Mouse (Mus musculus): ENCODE results near the gene Bcl11b.

Gene Bcl11b

GRCm38 (mm10) chr12:107949416-107949815, 54.0 kb downstream of the Bcl11b start:
- in situ Hi-C loops (cut with MboI, MseI) = no loop called here

GRCm38 (mm10) chr12:107942100-107942499, 61.3 kb downstream of the Bcl11b start:
- in situ Hi-C loops (cut with MboI, MseI) = loop anchor here in 1 of 2 experiments (5.0 kb wide), 1 partner anchor 50 kb away; no protein-coding TSS in a partner anchor

GRCm38 (mm10) chr12:107940774-107941173, 62.6 kb downstream of the Bcl11b start:
- in situ Hi-C loops (cut with MboI, MseI) = loop anchor here in 1 of 2 experiments (5.0 kb wide), 1 partner anchor 52 kb away; no protein-coding TSS in a partner anchor

- in situ Hi-C loops (cut with MboI, MseI) = loop anchor here in 1 of 2 experiments (5.0 kb wide), 1 partner anchor 792 kb away; no protein-coding TSS in a partner anchor
Measured at GRCm38 (mm10) chr12:107939177-107939576, 64.2 kb downstream of the Bcl11b start.

- in situ Hi-C loops (cut with MboI, MseI) = loop anchor here in 1 of 2 experiments (5.0 kb wide), 1 partner anchor 790 kb away; no protein-coding TSS in a partner anchor
Measured at GRCm38 (mm10) chr12:107936972-107937371, 66.4 kb downstream of the Bcl11b start.

GRCm38 (mm10) chr12:107936406-107936805, 67.0 kb downstream of the Bcl11b start:
- in situ Hi-C loops (cut with MboI, MseI) = loop anchor here in 1 of 2 experiments (5.0 kb wide), 1 partner anchor 789 kb away; no protein-coding TSS in a partner anchor

GRCm38 (mm10) chr12:107934831-107935437, 68.5 kb downstream of the Bcl11b start:
- in situ Hi-C loops (cut with MboI, MseI) = loop anchor here in 1 of 2 experiments (5.0 kb wide), 1 partner anchor 788 kb away; no protein-coding TSS in a partner anchor

GRCm38 (mm10) chr12:107932140-107932539, 71.3 kb downstream of the Bcl11b start:
- in situ Hi-C loops (cut with MboI, MseI) = no loop called here

GRCm38 (mm10) chr12:107931476-107931875, 71.9 kb downstream of the Bcl11b start:
- in situ Hi-C loops (cut with MboI, MseI) = no loop called here

GRCm38 (mm10) chr12:107930611-107931350, 72.6 kb downstream of the Bcl11b start:
- in situ Hi-C loops (cut with MboI, MseI) = no loop called here

GRCm38 (mm10) chr12:107928905-107929304, 74.5 kb downstream of the Bcl11b start:
- in situ Hi-C loops (cut with MboI, MseI) = loop anchor here in 1 of 2 experiments (5.0 kb wide), 2 partner anchors 38 to 63 kb away; no protein-coding TSS in a partner anchor

GRCm38 (mm10) chr12:107928464-107928901, 74.9 kb downstream of the Bcl11b start:
- in situ Hi-C loops (cut with MboI, MseI) = loop anchor here in 1 of 2 experiments (5.0 kb wide), 2 partner anchors 39 to 64 kb away; no protein-coding TSS in a partner anchor

- in situ Hi-C loops (cut with MboI, MseI) = loop anchor here in 1 of 2 experiments (5.0 kb wide), 2 partner anchors 39 to 64 kb away; no protein-coding TSS in a partner anchor
Measured at GRCm38 (mm10) chr12:107927961-107928431, 75.4 kb downstream of the Bcl11b start.

GRCm38 (mm10) chr12:107926074-107926855, 77.1 kb downstream of the Bcl11b start:
- in situ Hi-C loops (cut with MboI, MseI) = loop anchor here in 1 of 2 experiments (5.0 kb wide), 2 partner anchors 41 to 66 kb away; no protein-coding TSS in a partner anchor

GRCm38 (mm10) chr12:107924696-107925095, 78.7 kb downstream of the Bcl11b start:
- in situ Hi-C loops (cut with MboI, MseI) = loop anchor here (5.0 kb wide), 6 partner anchors 43 to 777 kb away; no protein-coding TSS in a partner anchor

GRCm38 (mm10) chr12:107923963-107924362, 79.4 kb downstream of the Bcl11b start:
- in situ Hi-C loops (cut with MboI, MseI) = loop anchor here in 1 of 2 experiments (5.0 kb wide), 4 partner anchors 48 to 777 kb away; no protein-coding TSS in a partner anchor

GRCm38 (mm10) chr12:107922180-107922579, 81.2 kb downstream of the Bcl11b start:
- in situ Hi-C loops (cut with MboI, MseI) = loop anchor here in 1 of 2 experiments (5.0 kb wide), 4 partner anchors 50 to 775 kb away; no protein-coding TSS in a partner anchor

GRCm38 (mm10) chr12:107921566-107921965, 81.8 kb downstream of the Bcl11b start:
- in situ Hi-C loops (cut with MboI, MseI) = loop anchor here in 1 of 2 experiments (5.0 kb wide), 4 partner anchors 51 to 774 kb away; no protein-coding TSS in a partner anchor

- in situ Hi-C loops (cut with MboI, MseI) = loop anchor here in 1 of 2 experiments (5.0 kb wide), 4 partner anchors 51 to 774 kb away; no protein-coding TSS in a partner anchor
Measured at GRCm38 (mm10) chr12:107921154-107921553, 82.2 kb downstream of the Bcl11b start.

GRCm38 (mm10) chr12:107920716-107921115, 82.7 kb downstream of the Bcl11b start:
- in situ Hi-C loops (cut with MboI, MseI) = loop anchor here in 1 of 2 experiments (5.0 kb wide), 4 partner anchors 52 to 773 kb away; no protein-coding TSS in a partner anchor

All from T-helper 17 cell (primary cell).